ENCODE assay signal across 25 mouse cellular contexts in the genomic region with DNA sequence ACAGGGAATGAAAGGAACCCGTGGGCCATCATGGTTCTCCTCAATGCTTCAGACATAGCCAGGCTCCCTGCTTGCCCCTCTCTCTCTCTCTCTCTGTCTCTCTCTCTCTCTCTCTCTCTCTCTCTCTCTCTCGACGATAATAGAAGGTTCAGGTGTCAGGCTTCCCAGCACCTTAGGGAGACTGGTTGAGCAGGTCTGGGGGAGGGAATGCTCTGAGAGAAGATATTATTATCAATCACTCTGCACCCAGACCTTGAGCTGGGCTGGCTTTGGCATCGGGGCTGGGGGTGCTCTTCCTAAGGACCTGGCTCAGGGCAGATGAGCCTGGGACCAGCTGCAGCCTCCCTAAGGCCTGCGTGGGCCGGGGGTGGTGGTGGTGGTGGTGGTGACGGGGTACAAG. TPM values are rescaled to one million over a fixed set of nuclear protein-coding genes. Genes with fewer than 3 reads are reported as not detected.
DNase-seq lines count a peak whose midpoint lies in the region; ATAC-seq and TF ChIP-seq lines count a peak whose summit lies in the region.
"Had no signal": no experiment of that assay in that cellular context is flagged by ENCODE, and none has a peak within 500 bp of the region (broad histone marks: within the 10 kb centered on the region; RNA-seq: fewer than 3 reads in every experiment).

No protein-coding gene starts in this region.

- 78% methylated on average over 6 of the region's 7 CpGs for WGBS in embryonic facial prominence, embryonic 14.5 days
- WGBS in embryonic facial prominence, embryonic 10.5 days, result 77% methylated on average over 7 of the region's 7 CpGs
- 55% methylated on average over 7 of the region's 7 CpGs for WGBS in intestine, embryonic 15.5 days
- WGBS in intestine, postnatal 0 days, result 48% methylated on average over 7 of the region's 7 CpGs
- 62% methylated on average over 7 of the region's 7 CpGs for WGBS in embryonic facial prominence, embryonic 15.5 days

- H3K4me2 ChIP-seq in embryonic facial prominence, embryonic 14.5 days (ENCODE audit: low read depth, low read length), result no peak overlapping the region
- no peak overlapping the region for H3K4me2 ChIP-seq in intestine, embryonic 15.5 days (replicated peaks)
- no peak overlapping the region for H3K4me2 ChIP-seq in intestine, postnatal 0 days (replicated peaks; ENCODE audit: low read depth)
- no peak overlapping the region for H3K4me2 ChIP-seq in embryonic facial prominence, embryonic 15.5 days (replicated peaks)
- H3K4me2 ChIP-seq: embryonic facial prominence, embryonic 13.5 days; forebrain, embryonic 12.5 days had no signal

- no peaks in the 10 kb centered on the region for H3K36me3 ChIP-seq in embryonic facial prominence, embryonic 14.5 days (ENCODE audit: control insufficient read depth, insufficient read depth, low read length)
- no peaks in the 10 kb centered on the region for H3K36me3 ChIP-seq in embryonic facial prominence, embryonic 10.5 days (replicated peaks)
- H3K36me3 ChIP-seq in intestine, embryonic 15.5 days, result no peaks in the 10 kb centered on the region
- H3K36me3 ChIP-seq in intestine, postnatal 0 days (ENCODE audit: control insufficient read depth, insufficient read depth), result no peaks in the 10 kb centered on the region
- no peaks in the 10 kb centered on the region for H3K36me3 ChIP-seq in embryonic facial prominence, embryonic 15.5 days
- H3K36me3 ChIP-seq: embryonic facial prominence, embryonic 13.5 days; forebrain, embryonic 10.5 days; forebrain, embryonic 12.5 days; G1E had no signal

- 0 out of 2 replicates have a peak overlapping the region, but pooled peaks have one; percentile 8 for H3K27ac ChIP-seq in embryonic facial prominence, embryonic 14.5 days (replicated peaks; ENCODE audit: low read depth, low read length)
- no peak overlapping the region for H3K27ac ChIP-seq in embryonic facial prominence, embryonic 10.5 days (replicated peaks)
- no peak overlapping the region for H3K27ac ChIP-seq in intestine, embryonic 15.5 days
- H3K27ac ChIP-seq in intestine, postnatal 0 days (ENCODE audit: low read depth, low read length), result no peak overlapping the region
- H3K27ac ChIP-seq in embryonic facial prominence, embryonic 15.5 days (replicated peaks), result peak overlapping the region; percentile 29
- H3K27ac ChIP-seq: forebrain, embryonic 12.5 days had no signal

- H3K4me3 ChIP-seq in embryonic facial prominence, embryonic 14.5 days (ENCODE audit: low read depth, low read length), result no peak overlapping the region
- no peak overlapping the region for H3K4me3 ChIP-seq in embryonic facial prominence, embryonic 10.5 days
- H3K4me3 ChIP-seq in intestine, embryonic 15.5 days (replicated peaks), result no peak overlapping the region
- H3K4me3 ChIP-seq in intestine, postnatal 0 days (ENCODE audit: low read depth, low read length), result no peak overlapping the region
- no peak overlapping the region for H3K4me3 ChIP-seq in embryonic facial prominence, embryonic 15.5 days (replicated peaks)
- H3K4me3 ChIP-seq: embryonic facial prominence, embryonic 13.5 days; erythroblast, embryonic 14.5 days; forebrain, embryonic 10.5 days; forebrain, embryonic 12.5 days had no signal

- peak; percentile 32; the same call in 1 of the 2 replicates for ATAC-seq in embryonic facial prominence, embryonic 14.5 days (ENCODE audit: low read depth)
- ATAC-seq in intestine, embryonic 15.5 days, result peak; percentile 57
- ATAC-seq in intestine, postnatal 0 days, result no peak
- ATAC-seq in embryonic facial prominence, embryonic 15.5 days (ENCODE audit: insufficient number of reproducible peaks, low FRiP score, low TSS enrichment, low read depth), result no peak
- ATAC-seq: activated CD4-positive, CD25-positive, alpha-beta regulatory T cell, adult 4 months; CD4-positive, CD25-positive, alpha-beta regulatory T cell, adult 4 months; forebrain, embryonic 14.5 days; forebrain, embryonic 16.5 days; Patski had no signal

- peaks cover 12% of the 10 kb centered on the region; the same call in 1 of the 2 replicates for H3K4me1 ChIP-seq in embryonic facial prominence, embryonic 14.5 days (ENCODE audit: control insufficient read depth, insufficient read depth, low read length)
- H3K4me1 ChIP-seq in embryonic facial prominence, embryonic 10.5 days, result peaks cover 16% of the 10 kb centered on the region
- H3K4me1 ChIP-seq in intestine, embryonic 15.5 days (replicated peaks), result peaks cover 22% of the 10 kb centered on the region
- H3K4me1 ChIP-seq in intestine, postnatal 0 days (replicated peaks; ENCODE audit: control insufficient read depth, insufficient read depth, low read length), result no peaks in the 10 kb centered on the region
- peaks cover 41% of the 10 kb centered on the region for H3K4me1 ChIP-seq in embryonic facial prominence, embryonic 15.5 days

- TF ChIP-seq CTCF in intestine, postnatal 0 days (IDR thresholded peaks at IDR 0.05; ENCODE audit: low read depth), result no peak

- no peaks in the 10 kb centered on the region for H3K27me3 ChIP-seq in embryonic facial prominence, embryonic 14.5 days (replicated peaks; ENCODE audit: control insufficient read depth, insufficient read depth, low read length)
- no peaks in the 10 kb centered on the region; the same call in 1 of the 2 replicates for H3K27me3 ChIP-seq in embryonic facial prominence, embryonic 10.5 days (replicated peaks; ENCODE audit: low read depth, poor library complexity, severe bottlenecking)
- H3K27me3 ChIP-seq in intestine, embryonic 15.5 days (replicated peaks), result no peaks in the 10 kb centered on the region
- H3K27me3 ChIP-seq in intestine, postnatal 0 days (replicated peaks; ENCODE audit: control insufficient read depth, insufficient read depth, low read length), result no peaks in the 10 kb centered on the region
- H3K27me3 ChIP-seq in embryonic facial prominence, embryonic 15.5 days, result no peaks in the 10 kb centered on the region
- H3K27me3 ChIP-seq: embryonic facial prominence, embryonic 13.5 days; Patski had no signal

- DNase-seq in embryonic facial prominence, embryonic 14.5 days (ENCODE audit: low spot score), result peak; percentile 61
- DNase-seq in embryonic facial prominence, embryonic 10.5 days (ENCODE audit: low spot score), result no peak
- DNase-seq in layer of hippocampus, adult 8-10 months (ENCODE audit: low spot score in 2 of 2), result no peak
- DNase-seq: adrenal gland, adult 8-10 months; adrenal gland, postnatal 14 days; adrenal gland, postnatal 36 days; B cell, adult 2 months; cerebellum, adult 11-12 months; cerebellum, adult 2 months; cerebellum, adult 9-10 months; cerebellum, postnatal 10 days; cerebellum, postnatal 25 days had no signal

- no peak overlapping the region for H3K9ac ChIP-seq in embryonic facial prominence, embryonic 14.5 days (ENCODE audit: low read depth, low read length)
- no peak overlapping the region for H3K9ac ChIP-seq in intestine, embryonic 15.5 days
- no peak overlapping the region for H3K9ac ChIP-seq in intestine, postnatal 0 days (ENCODE audit: low read depth, low read length)
- H3K9ac ChIP-seq in embryonic facial prominence, embryonic 15.5 days, result no peak overlapping the region
- H3K9ac ChIP-seq: forebrain, embryonic 12.5 days had no signal

- H3K9me3 ChIP-seq in embryonic facial prominence, embryonic 14.5 days (ENCODE audit: control insufficient read depth, low read length), result no peaks in the 10 kb centered on the region
- H3K9me3 ChIP-seq in embryonic facial prominence, embryonic 10.5 days, result no peaks in the 10 kb centered on the region
- H3K9me3 ChIP-seq in intestine, embryonic 15.5 days, result no peaks in the 10 kb centered on the region
- no peaks in the 10 kb centered on the region for H3K9me3 ChIP-seq in intestine, postnatal 0 days (ENCODE audit: control insufficient read depth)
- H3K9me3 ChIP-seq in embryonic facial prominence, embryonic 15.5 days (replicated peaks), result no peaks in the 10 kb centered on the region
- H3K9me3 ChIP-seq: embryonic facial prominence, embryonic 13.5 days; forebrain, embryonic 10.5 days; forebrain, embryonic 12.5 days; G1E had no signal

RNA-seq across cellular contexts. Expression of a gene that starts 40.4 kb away (rescaled TPM):
- polyA plus RNA-seq in embryonic facial prominence, embryonic 14.5 days (2014; fragmentation: Nextera tagmentation; extraction: Ambion mirVana), result 40.0 and 40.6 TPM in 2 replicates
- polyA plus RNA-seq in embryonic facial prominence, embryonic 10.5 days (2016; fragmentation: Nextera tagmentation; extraction: Ambion mirVana), result 40.2 and 43.7 TPM in 2 replicates
- polyA plus RNA-seq in intestine, embryonic 15.5 days (2015; fragmentation: Nextera tagmentation; extraction: Ambion mirVana), result 35.1 and 38.6 TPM in 2 replicates
- polyA plus RNA-seq in intestine, postnatal 0 days (2015; fragmentation: Nextera tagmentation; extraction: Ambion mirVana), result 25.0 and 26.8 TPM in 2 replicates
- 43.7 and 44.3 TPM in 2 replicates for polyA plus RNA-seq in embryonic facial prominence, embryonic 15.5 days (2015; fragmentation: Nextera tagmentation; extraction: Ambion mirVana)
- 10 to 100 TPM; 44.5 to 47.5 (median 46.8) TPM for total RNA-seq in layer of hippocampus, adult 8-10 months (2022)

RNA-seq across cellular contexts. Expression of a gene that starts 41.3 kb away (rescaled TPM):
- 18.1 and 30.3 TPM in 2 replicates for polyA plus RNA-seq in embryonic facial prominence, embryonic 14.5 days (2014; fragmentation: Nextera tagmentation; extraction: Ambion mirVana)
- 1.7 and 1.8 TPM in 2 replicates for polyA plus RNA-seq in embryonic facial prominence, embryonic 10.5 days (2016; fragmentation: Nextera tagmentation; extraction: Ambion mirVana)
- polyA plus RNA-seq in intestine, embryonic 15.5 days (2015; fragmentation: Nextera tagmentation; extraction: Ambion mirVana), result 22.5 and 24.3 TPM in 2 replicates
- 49.8 and 52.6 TPM in 2 replicates for polyA plus RNA-seq in intestine, postnatal 0 days (2015; fragmentation: Nextera tagmentation; extraction: Ambion mirVana)
- polyA plus RNA-seq in embryonic facial prominence, embryonic 15.5 days (2015; fragmentation: Nextera tagmentation; extraction: Ambion mirVana), result 41.9 and 42.0 TPM in 2 replicates
- 10 to 100 TPM; 21.3 to 37.2 (median 25.6) TPM for total RNA-seq in layer of hippocampus, adult 8-10 months (2022)

Comparison
In these comparisons a context has a peak if more than half of its experiments do, and no peak if none do; other contexts are left out.
1. ATAC-seq: peak in embryonic facial prominence, embryonic 14.5 days (single experiment) and intestine, embryonic 15.5 days (single experiment); none in intestine, postnatal 0 days (single experiment) and embryonic facial prominence, embryonic 15.5 days (single experiment).
2. H3K27ac ChIP-seq: peak in embryonic facial prominence, embryonic 14.5 days (single experiment) and embryonic facial prominence, embryonic 15.5 days (single experiment); none in embryonic facial prominence, embryonic 10.5 days (single experiment), intestine, embryonic 15.5 days (single experiment) and intestine, postnatal 0 days (single experiment).